Mouse (Mus musculus): ENCODE measurements around the gene C130073F10Rik. TPM values are rescaled to one million over a fixed set of nuclear protein-coding genes. Genes with fewer than 3 reads are reported as not detected.

Gene C130073F10Rik
- polyA plus RNA-seq, 1 experiment from 2014 or later: not detected

Other genes starting within 250 kb of the C130073F10Rik start
- 69.9 and 72.2 TPM in 2 replicates for gene Leprot, start 246.1 kb downstream of the C130073F10Rik start, polyA plus RNA-seq (2016; fragmentation: Nextera tagmentation; extraction: Ambion mirVana)
- gene Lepr, start 176.4 kb downstream of the C130073F10Rik start, polyA plus RNA-seq (2016; fragmentation: Nextera tagmentation; extraction: Ambion mirVana): 2.7 and 4.2 TPM in 2 replicates
- gene B020004J07Rik, start 49.8 kb downstream of the C130073F10Rik start, polyA plus RNA-seq (2016; fragmentation: Nextera tagmentation; extraction: Ambion mirVana): not detected in 2 replicates
- not detected in 2 replicates for gene Gm12800, start 15.3 kb upstream of the C130073F10Rik start, polyA plus RNA-seq (2016; fragmentation: Nextera tagmentation; extraction: Ambion mirVana)
- gene Gm12794, start 46.6 kb upstream of the C130073F10Rik start, polyA plus RNA-seq (2016; fragmentation: Nextera tagmentation; extraction: Ambion mirVana): not detected in 2 replicates
- not detected in 2 replicates for gene Gm12790, start 87.3 kb upstream of the C130073F10Rik start, polyA plus RNA-seq (2016; fragmentation: Nextera tagmentation; extraction: Ambion mirVana)
- gene Gm12789, start 92.8 kb upstream of the C130073F10Rik start, polyA plus RNA-seq (2016; fragmentation: Nextera tagmentation; extraction: Ambion mirVana): not detected in 2 replicates
- gene Pde4b, start 193.8 kb upstream of the C130073F10Rik start, polyA plus RNA-seq (2016; fragmentation: Nextera tagmentation; extraction: Ambion mirVana): 9.9 and 11.7 TPM in 2 replicates